Mouse (Mus musculus): ENCODE results near the gene Ifitm6. TPM values are rescaled to one million over a fixed set of nuclear protein-coding genes. Genes with fewer than 3 reads are reported as not detected.

Ifitm6 gene
- polyA plus RNA-seq, 1 experiment = 4.4 TPM

DNA sequence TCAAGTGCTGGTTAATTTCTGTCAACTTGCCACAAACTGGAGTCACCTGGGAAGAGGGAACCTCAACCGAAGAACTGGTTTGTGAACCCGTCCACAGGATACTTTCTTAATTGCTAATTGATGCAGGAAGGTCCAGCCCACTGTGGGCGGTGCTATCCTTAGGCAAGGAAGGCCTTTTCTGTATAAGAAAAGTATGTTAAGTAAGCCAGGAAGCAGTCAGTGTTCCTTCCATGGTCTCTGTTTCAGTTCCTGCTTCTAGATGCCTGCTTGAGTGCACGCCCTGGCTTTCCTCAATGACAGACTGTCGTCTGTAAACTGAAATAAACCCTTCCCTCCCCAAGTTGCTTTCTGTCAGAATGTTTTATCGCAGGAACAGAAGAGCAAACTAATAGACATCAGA lies 39.3 kb upstream of the Ifitm6 start:
- Histone ChIP-seq H3K4me2 (ENCODE audit: low read depth) (no peak overlapping the region), H3ac (ENCODE audit: control insufficient read depth, insufficient read length) (no peak overlapping the region), H3K79me2 (ENCODE audit: control insufficient read depth, insufficient read depth) (no peaks in the 10 kb centered on the region), H3K4me3 (no peak overlapping the region), H3K27me3 (ENCODE audit: control insufficient read depth, insufficient read depth, insufficient read length) (peaks cover 7% of the 10 kb centered on the region), H3K36me3 (ENCODE audit: control insufficient read depth, insufficient read depth) (no peaks in the 10 kb centered on the region)
- no peak for TF ChIP-seq USF1 (IDR thresholded peaks at IDR 0.05; ENCODE audit: low read depth)
- TF ChIP-seq POLR2A (IDR thresholded peaks at IDR 0.05; ENCODE audit: insufficient read length, low read depth) = no peak
- TF ChIP-seq MYOG (IDR thresholded peaks at IDR 0.05; ENCODE audit: control insufficient read depth in 1 of 3, insufficient read depth in 1 of 3, insufficient read length in 2 of 3, low read depth in 2 of 3) = no peak
- TF ChIP-seq SRF (IDR thresholded peaks at IDR 0.05; ENCODE audit: control insufficient read depth, insufficient read length, low read depth) = no peak
- no peak for TF ChIP-seq E2F4 (IDR thresholded peaks at IDR 0.05; ENCODE audit: insufficient read depth)
- TF ChIP-seq MYOD1 (IDR thresholded peaks at IDR 0.05; ENCODE audit: control insufficient read depth in 1 of 3, insufficient read length in 2 of 3, low read depth in 2 of 3) = no peak
- no peak for TF ChIP-seq TCF3 (IDR thresholded peaks at IDR 0.05; ENCODE audit: insufficient read length, low read depth)
- TF ChIP-seq TCF12 (IDR thresholded peaks at IDR 0.05; ENCODE audit: insufficient read depth, poor library complexity, severe bottlenecking) = no peak
- TF ChIP-seq CEBPB (IDR thresholded peaks at IDR 0.05; ENCODE audit: insufficient read depth, poor library complexity, severe bottlenecking) = no peak
- TF ChIP-seq REST (IDR thresholded peaks at IDR 0.05; ENCODE audit: insufficient read depth, insufficient read length) = no peak
- TF ChIP-seq POLR2AphosphoS2 (IDR thresholded peaks at IDR 0.05; ENCODE audit: insufficient read length, low read depth) = no peak
- TF ChIP-seq MAX (IDR thresholded peaks at IDR 0.05; ENCODE audit: low read depth) = no peak

DNA sequence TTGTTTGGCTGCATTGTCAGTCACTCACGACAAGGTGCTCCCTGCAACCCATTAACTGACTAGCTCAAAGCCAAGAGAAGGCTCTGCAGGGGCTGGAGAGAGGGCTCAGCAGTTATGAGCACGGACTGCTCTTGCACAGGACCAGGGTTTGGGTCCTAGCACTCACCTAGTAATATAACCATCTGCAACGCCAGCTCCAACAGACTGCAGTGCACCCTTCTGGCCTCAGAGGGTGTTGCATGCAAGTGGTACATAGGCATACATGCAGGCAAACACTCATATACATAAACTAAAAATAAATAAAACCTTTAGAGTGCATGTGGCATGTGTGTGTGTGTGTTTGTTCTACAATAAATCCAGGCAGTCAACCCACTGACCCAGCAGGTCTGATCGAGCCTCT lies 38.1 kb upstream of the Ifitm6 start:
- H3ac ChIP-seq (ENCODE audit: control insufficient read depth, insufficient read length) = no peak overlapping the region
- no peak overlapping the region for H3K4me3 ChIP-seq
- H3K36me3 ChIP-seq (ENCODE audit: control insufficient read depth, insufficient read depth) = no peaks in the 10 kb centered on the region
- H3K4me2 ChIP-seq (ENCODE audit: low read depth) = no peak overlapping the region
- no peaks in the 10 kb centered on the region for H3K79me2 ChIP-seq (ENCODE audit: control insufficient read depth, insufficient read depth)
- no peaks in the 10 kb centered on the region for H3K27me3 ChIP-seq (ENCODE audit: control insufficient read depth, insufficient read depth, insufficient read length)
- no peak for TF ChIP-seq USF1 (IDR thresholded peaks at IDR 0.05; ENCODE audit: low read depth)
- no peak for TF ChIP-seq E2F4 (IDR thresholded peaks at IDR 0.05; ENCODE audit: insufficient read depth)
- no peak for TF ChIP-seq TCF3 (IDR thresholded peaks at IDR 0.05; ENCODE audit: insufficient read length, low read depth)
- no peak for TF ChIP-seq POLR2A (IDR thresholded peaks at IDR 0.05; ENCODE audit: insufficient read length, low read depth)
- TF ChIP-seq POLR2AphosphoS2 (IDR thresholded peaks at IDR 0.05; ENCODE audit: insufficient read length, low read depth) = no peak
- TF ChIP-seq SRF (IDR thresholded peaks at IDR 0.05; ENCODE audit: control insufficient read depth, insufficient read length, low read depth) = no peak
- TF ChIP-seq REST (IDR thresholded peaks at IDR 0.05; ENCODE audit: insufficient read depth, insufficient read length) = no peak
- TF ChIP-seq MYOD1 (IDR thresholded peaks at IDR 0.05; ENCODE audit: control insufficient read depth in 1 of 3, insufficient read length in 2 of 3, low read depth in 2 of 3) = no peak
- no peak for TF ChIP-seq MYOG (IDR thresholded peaks at IDR 0.05; ENCODE audit: control insufficient read depth in 1 of 3, insufficient read depth in 1 of 3, insufficient read length in 2 of 3, low read depth in 2 of 3)
- no peak for TF ChIP-seq MAX (IDR thresholded peaks at IDR 0.05; ENCODE audit: low read depth)
- no peak for TF ChIP-seq CEBPB (IDR thresholded peaks at IDR 0.05; ENCODE audit: insufficient read depth, poor library complexity, severe bottlenecking)
- TF ChIP-seq TCF12 (IDR thresholded peaks at IDR 0.05; ENCODE audit: insufficient read depth, poor library complexity, severe bottlenecking) = no peak

DNA sequence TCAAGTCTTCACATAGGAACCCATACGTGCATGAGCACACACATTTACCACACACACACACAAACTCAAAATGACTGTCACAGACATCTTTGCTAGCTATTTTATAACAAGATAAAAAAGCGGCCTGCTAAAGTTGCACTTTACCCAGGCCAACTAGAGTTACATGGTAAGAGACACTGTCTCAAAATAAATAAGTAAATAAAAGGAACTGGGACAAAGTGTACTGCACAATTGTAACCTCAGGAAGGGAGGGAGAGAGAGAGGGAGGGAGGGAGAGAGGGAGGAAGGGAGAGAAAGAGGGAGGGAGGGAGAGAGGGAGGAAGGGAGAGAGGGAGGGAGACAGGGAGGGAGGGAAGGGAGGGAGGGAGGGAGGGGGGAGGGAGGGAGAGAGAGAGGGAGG lies 34.7 kb upstream of the Ifitm6 start:
- no peaks in the 10 kb centered on the region for H3K27me3 ChIP-seq (ENCODE audit: control insufficient read depth, insufficient read depth, insufficient read length)
- no peak overlapping the region for H3ac ChIP-seq (ENCODE audit: control insufficient read depth, insufficient read length)
- H3K79me2 ChIP-seq (ENCODE audit: control insufficient read depth, insufficient read depth) = no peaks in the 10 kb centered on the region
- no peak overlapping the region for H3K4me2 ChIP-seq (ENCODE audit: low read depth)
- no peak overlapping the region for H3K4me3 ChIP-seq
- no peaks in the 10 kb centered on the region for H3K36me3 ChIP-seq (ENCODE audit: control insufficient read depth, insufficient read depth)
- no peak for TF ChIP-seq POLR2AphosphoS2 (IDR thresholded peaks at IDR 0.05; ENCODE audit: insufficient read length, low read depth)
- no peak for TF ChIP-seq MAX (IDR thresholded peaks at IDR 0.05; ENCODE audit: low read depth)
- TF ChIP-seq REST (IDR thresholded peaks at IDR 0.05; ENCODE audit: insufficient read depth, insufficient read length) = no peak
- TF ChIP-seq TCF3 (IDR thresholded peaks at IDR 0.05; ENCODE audit: insufficient read length, low read depth) = no peak
- TF ChIP-seq USF1 (IDR thresholded peaks at IDR 0.05; ENCODE audit: low read depth) = no peak
- TF ChIP-seq CEBPB (IDR thresholded peaks at IDR 0.05; ENCODE audit: insufficient read depth, poor library complexity, severe bottlenecking) = no peak
- TF ChIP-seq E2F4 (IDR thresholded peaks at IDR 0.05; ENCODE audit: insufficient read depth) = no peak
- TF ChIP-seq POLR2A (IDR thresholded peaks at IDR 0.05; ENCODE audit: insufficient read length, low read depth) = no peak
- TF ChIP-seq SRF (IDR thresholded peaks at IDR 0.05; ENCODE audit: control insufficient read depth, insufficient read length, low read depth) = no peak
- no peak for TF ChIP-seq TCF12 (IDR thresholded peaks at IDR 0.05; ENCODE audit: insufficient read depth, poor library complexity, severe bottlenecking)

DNA sequence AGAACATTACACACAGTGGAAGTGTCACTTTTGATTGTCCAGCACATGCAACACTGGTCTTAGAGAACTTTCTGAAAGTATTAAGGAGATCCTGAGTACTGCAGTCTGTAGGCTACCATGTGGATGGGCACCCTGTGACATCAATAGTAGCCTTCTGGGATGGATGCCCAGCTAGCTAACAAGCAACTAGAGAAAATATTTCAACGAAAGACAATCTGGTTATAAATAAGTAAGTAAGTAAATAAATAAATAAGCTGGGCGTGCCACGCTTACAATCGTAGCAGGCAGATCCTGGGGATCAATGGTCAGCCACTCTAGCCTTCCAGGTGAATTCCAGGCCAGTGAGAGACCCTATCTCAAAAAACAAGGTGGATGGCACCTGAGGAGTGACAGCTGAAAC lies 34.3 kb upstream of the Ifitm6 start:
- H3K36me3 ChIP-seq (ENCODE audit: control insufficient read depth, insufficient read depth) = no peaks in the 10 kb centered on the region
- H3ac ChIP-seq (ENCODE audit: control insufficient read depth, insufficient read length) = no peak overlapping the region
- no peaks in the 10 kb centered on the region for H3K79me2 ChIP-seq (ENCODE audit: control insufficient read depth, insufficient read depth)
- H3K27me3 ChIP-seq (ENCODE audit: control insufficient read depth, insufficient read depth, insufficient read length) = no peaks in the 10 kb centered on the region
- H3K4me3 ChIP-seq = no peak overlapping the region
- H3K4me2 ChIP-seq (ENCODE audit: low read depth) = no peak overlapping the region
- TF ChIP-seq MYOD1 (IDR thresholded peaks at IDR 0.05; ENCODE audit: control insufficient read depth in 1 of 3, insufficient read length in 2 of 3, low read depth in 2 of 3) (no peak), SRF (IDR thresholded peaks at IDR 0.05; ENCODE audit: control insufficient read depth, insufficient read length, low read depth) (no peak), E2F4 (IDR thresholded peaks at IDR 0.05; ENCODE audit: insufficient read depth) (no peak), MAX (IDR thresholded peaks at IDR 0.05; ENCODE audit: low read depth) (no peak), POLR2AphosphoS2 (IDR thresholded peaks at IDR 0.05; ENCODE audit: insufficient read length, low read depth) (no peak), CEBPB (IDR thresholded peaks at IDR 0.05; ENCODE audit: insufficient read depth, poor library complexity, severe bottlenecking) (no peak), TCF3 (IDR thresholded peaks at IDR 0.05; ENCODE audit: insufficient read length, low read depth) (no peak), TCF12 (IDR thresholded peaks at IDR 0.05; ENCODE audit: insufficient read depth, poor library complexity, severe bottlenecking) (no peak), USF1 (IDR thresholded peaks at IDR 0.05; ENCODE audit: low read depth) (no peak), REST (IDR thresholded peaks at IDR 0.05; ENCODE audit: insufficient read depth, insufficient read length) (no peak), MYOG (IDR thresholded peaks at IDR 0.05; ENCODE audit: control insufficient read depth in 1 of 3, insufficient read depth in 1 of 3, insufficient read length in 2 of 3, low read depth in 2 of 3) (no peak), POLR2A (IDR thresholded peaks at IDR 0.05; ENCODE audit: insufficient read length, low read depth) (no peak)
